8 mouse cellular contexts compared by ENCODE assay signal in the genomic region with DNA sequence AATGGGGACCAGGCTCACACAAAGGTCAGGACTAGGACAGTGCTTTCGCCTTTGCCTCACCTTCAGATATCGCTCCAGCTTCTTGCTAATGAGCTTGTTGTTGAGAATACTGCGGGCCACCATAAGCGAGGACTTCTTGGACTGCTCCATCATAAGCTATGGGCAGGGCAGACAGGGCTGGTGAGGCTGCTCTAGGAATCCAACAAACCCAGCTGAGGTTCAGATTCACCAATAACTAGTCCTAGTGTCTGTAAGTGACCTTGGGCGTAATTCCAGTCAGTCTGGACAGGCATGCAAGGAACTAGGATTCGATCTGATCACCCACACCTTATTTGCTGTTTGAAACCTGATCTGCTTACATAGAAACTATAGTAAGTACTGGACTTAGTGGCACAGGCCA. TPM values are rescaled to one million over a fixed set of nuclear protein-coding genes. Genes with fewer than 3 reads are reported as not detected.
A peak's percentile ranks its signal among the peaks of the same experiment; 100 is the strongest.
DNase-seq lines count a peak whose midpoint lies in the region; ATAC-seq and TF ChIP-seq lines count a peak whose summit lies in the region.

No protein-coding gene starts in this region.

- peak overlapping the region; percentile 82 for H3K9ac ChIP-seq in heart, embryonic 12.5 days
- peak overlapping the region; percentile 83 for H3K9ac ChIP-seq in forebrain, postnatal 0 days
- peak overlapping the region; percentile 82 for H3K9ac ChIP-seq in liver, embryonic 12.5 days

- TF ChIP-seq CTCF in forebrain, postnatal 0 days (IDR thresholded peaks at IDR 0.05; ENCODE audit: low read depth): no peak

- WGBS in heart, embryonic 12.5 days: 20% methylated on average over 6 of the region's 6 CpGs
- 22% methylated on average over 6 of the region's 6 CpGs for WGBS in forebrain, postnatal 0 days
- 24% methylated on average over 6 of the region's 6 CpGs for WGBS in liver, embryonic 12.5 days (ENCODE audit: insufficient replicate concordance)

- peak overlapping the region; percentile 96 for H3K27ac ChIP-seq in heart, embryonic 12.5 days (ENCODE audit: poor library complexity, severe bottlenecking)
- H3K27ac ChIP-seq in forebrain, postnatal 0 days (ENCODE audit: low read depth, low read length): peak overlapping the region; percentile 92
- peak overlapping the region; percentile 94 for H3K27ac ChIP-seq in liver, embryonic 12.5 days

- H3K36me3 ChIP-seq in heart, embryonic 12.5 days: peaks cover 49% of the 10 kb centered on the region
- peaks cover 29% of the 10 kb centered on the region for H3K36me3 ChIP-seq in forebrain, postnatal 0 days (ENCODE audit: insufficient read depth)
- H3K36me3 ChIP-seq in liver, embryonic 12.5 days: peaks cover 57% of the 10 kb centered on the region

- peak overlapping the region; percentile 92 for H3K4me3 ChIP-seq in heart, embryonic 12.5 days
- peak overlapping the region; percentile 64 for H3K4me3 ChIP-seq in forebrain, postnatal 0 days (ENCODE audit: low read depth, low read length)
- peak overlapping the region; percentile 97 for H3K4me3 ChIP-seq in liver, embryonic 12.5 days

- H3K27me3 ChIP-seq in heart, embryonic 12.5 days (replicated peaks): no peaks in the 10 kb centered on the region
- H3K27me3 ChIP-seq in forebrain, postnatal 0 days (ENCODE audit: insufficient read depth, low read length): no peaks in the 10 kb centered on the region
- H3K27me3 ChIP-seq in liver, embryonic 12.5 days (replicated peaks): no peaks in the 10 kb centered on the region

- no peak for DNase-seq in heart, adult 11 months
- DNase-seq in MN1 (ENCODE audit: low spot score): peak; percentile 22
- no peak for DNase-seq in forebrain, postnatal 0 days
- DNase-seq in yolk sac, embryonic 10.5 days (ENCODE audit: low spot score): peak; percentile 16
- DNase-seq in urinary bladder, postnatal 36 days (ENCODE audit: low spot score in 2 of 2): no peak
- DNase-seq in left cerebral cortex, postnatal 4 days: no peak

- H3K4me2 ChIP-seq in heart, embryonic 12.5 days: peak overlapping the region; percentile 95
- H3K4me2 ChIP-seq in forebrain, postnatal 0 days (ENCODE audit: low read depth): peak overlapping the region; percentile 78
- peak overlapping the region; percentile 97 for H3K4me2 ChIP-seq in liver, embryonic 12.5 days

- intact Hi-C loops in left cerebral cortex, postnatal 4 days (cut with DNase I): no loop called here

- H3K4me1 ChIP-seq in heart, embryonic 12.5 days (replicated peaks): peaks cover 28% of the 10 kb centered on the region
- peaks cover 5% of the 10 kb centered on the region; the same call in 1 of the 2 replicates for H3K4me1 ChIP-seq in forebrain, postnatal 0 days (ENCODE audit: insufficient read depth)
- H3K4me1 ChIP-seq in liver, embryonic 12.5 days: peaks cover 37% of the 10 kb centered on the region

- no peaks in the 10 kb centered on the region for H3K9me3 ChIP-seq in heart, embryonic 12.5 days (replicated peaks)
- no peaks in the 10 kb centered on the region for H3K9me3 ChIP-seq in forebrain, postnatal 0 days (ENCODE audit: low read length)
- no peaks in the 10 kb centered on the region for H3K9me3 ChIP-seq in liver, embryonic 12.5 days (replicated peaks)

- ATAC-seq in heart, embryonic 12.5 days (ENCODE audit: insufficient number of reproducible peaks, low FRiP score): peak; percentile 3; the same call in 1 of the 2 replicates
- ATAC-seq in forebrain, postnatal 0 days: no peak
- peak; percentile 1; the same call in 1 of the 2 replicates for ATAC-seq in liver, embryonic 12.5 days

RNA-seq across cellular contexts. Expression of gene Akap8, which starts 0.8 kb away (rescaled TPM):
- 85.1 and 88.9 TPM in 2 replicates for polyA plus RNA-seq in heart, embryonic 12.5 days (2016; fragmentation: Nextera tagmentation; extraction: Ambion mirVana)
- total RNA-seq in forebrain, postnatal 0 days (2014; rRNA removed): 75.0 and 114 TPM in 2 replicates
- polyA plus RNA-seq in forebrain, postnatal 0 days (2015; fragmentation: Nextera tagmentation; extraction: Ambion mirVana): 44.8 and 64.3 TPM in 2 replicates
- polyA plus RNA-seq in liver, embryonic 12.5 days (2016; fragmentation: Nextera tagmentation; extraction: Ambion mirVana): 72.1 and 73.5 TPM in 2 replicates
- total RNA-seq in left cerebral cortex, postnatal 4 days (2021): 100 to 1,000 TPM; 111 to 123 TPM

RNA-seq across cellular contexts. Expression of gene Akap8l, which starts 28.6 kb away (rescaled TPM):
- polyA plus RNA-seq in heart, embryonic 12.5 days (2016; fragmentation: Nextera tagmentation; extraction: Ambion mirVana): 79.4 and 84.6 TPM in 2 replicates
- total RNA-seq in forebrain, postnatal 0 days (2014; rRNA removed): 74.2 and 86.2 TPM in 2 replicates
- 76.0 and 80.5 TPM in 2 replicates for polyA plus RNA-seq in forebrain, postnatal 0 days (2015; fragmentation: Nextera tagmentation; extraction: Ambion mirVana)
- polyA plus RNA-seq in liver, embryonic 12.5 days (2016; fragmentation: Nextera tagmentation; extraction: Ambion mirVana): 49.7 and 50.1 TPM in 2 replicates
- total RNA-seq in left cerebral cortex, postnatal 4 days (2021): 100 to 1,000 TPM in 1 of 2 experiments, 10 to 100 TPM in 1; 98.5 to 109 TPM

RNA-seq across cellular contexts. Expression of gene Brd4, which starts 37.3 kb away (rescaled TPM):
- polyA plus RNA-seq in heart, embryonic 12.5 days (2016; fragmentation: Nextera tagmentation; extraction: Ambion mirVana): 72.6 and 76.6 TPM in 2 replicates
- 28.2 and 37.7 TPM in 2 replicates for total RNA-seq in forebrain, postnatal 0 days (2014; rRNA removed)
- 59.2 and 85.6 TPM in 2 replicates for polyA plus RNA-seq in forebrain, postnatal 0 days (2015; fragmentation: Nextera tagmentation; extraction: Ambion mirVana)
- 55.1 and 56.5 TPM in 2 replicates for polyA plus RNA-seq in liver, embryonic 12.5 days (2016; fragmentation: Nextera tagmentation; extraction: Ambion mirVana)
- total RNA-seq in left cerebral cortex, postnatal 4 days (2021): 100 to 1,000 TPM; 132 to 137 TPM

Comparison
In these comparisons a context has a peak if more than half of its experiments do, and no peak if none do; other contexts are left out.
1. DNase-seq: peak in MN1 (single experiment) and yolk sac, embryonic 10.5 days (single experiment); none in heart, adult 11 months (single experiment), forebrain, postnatal 0 days (single experiment), urinary bladder, postnatal 36 days (0 of 2) and left cerebral cortex, postnatal 4 days (single experiment).
2. Peak in every context shown above with its lines, with median percentiles within 50 percentile points of each other: H3K27ac ChIP-seq, H3K4me2 ChIP-seq, H3K4me3 ChIP-seq and H3K9ac ChIP-seq.